Mouse (Mus musculus) T-helper 1 cell (primary cell): ENCODE measurements around the gene Adamts6.

Experiments used
- in situ Hi-C: fragments of 300-600 bp; cut with MboI, MseI; formaldehyde crosslinking; loops from one replicate; pipeline ENCODE4 v1.15.1; 2025; ENCODE audit warnings: high pct_unique_total_duplicates

The Adamts6 gene

GRCm38 (mm10) chr13:104515054-104515453 lies 227.4 kb downstream of the Adamts6 start:
- in situ Hi-C loops = loop anchor here (5.0 kb wide), 1 partner anchor 717 kb away; no protein-coding TSS in a partner anchor

- in situ Hi-C loops = loop anchor here (5.0 kb wide), 1 partner anchor 716 kb away; no protein-coding TSS in a partner anchor
Measured at GRCm38 (mm10) chr13:104516146-104516545, 228.5 kb downstream of the Adamts6 start.

DNA sequence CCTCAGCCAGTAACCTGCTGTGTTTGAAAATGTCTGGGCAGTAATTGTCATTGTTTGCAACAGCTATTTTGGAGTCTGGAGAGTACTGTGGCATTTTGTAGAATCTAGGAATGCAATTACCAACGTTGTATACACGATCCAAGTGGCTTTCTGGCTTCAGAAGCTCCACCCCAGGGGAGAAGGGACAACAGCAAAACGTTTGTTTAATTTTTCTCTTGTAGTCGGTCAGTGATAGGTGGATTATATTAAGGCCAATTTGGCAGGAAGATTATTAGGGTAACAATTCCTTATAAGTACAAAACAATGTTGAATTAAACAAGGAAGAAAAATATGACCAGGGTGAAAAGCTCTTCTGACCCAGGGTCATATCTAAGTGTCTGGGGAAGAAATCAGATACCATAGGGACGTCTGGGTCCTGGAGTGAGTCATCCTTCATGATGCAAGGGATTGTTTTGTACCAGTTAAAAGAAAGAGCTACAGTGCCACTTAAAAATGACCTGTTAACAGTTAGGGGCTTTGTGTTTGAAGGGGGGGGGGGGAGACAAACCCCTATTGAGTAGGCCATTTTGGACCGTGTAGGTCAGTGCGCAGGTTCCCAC lies 229.2 kb downstream of the Adamts6 start:
- in situ Hi-C loops = loop anchor here (5.0 kb wide), 1 partner anchor 715 kb away; no protein-coding TSS in a partner anchor

- in situ Hi-C loops = loop anchor here (5.0 kb wide), 1 partner anchor 715 kb away; no protein-coding TSS in a partner anchor
Measured at GRCm38 (mm10) chr13:104517638-104518311, 230.1 kb downstream of the Adamts6 start.

DNA sequence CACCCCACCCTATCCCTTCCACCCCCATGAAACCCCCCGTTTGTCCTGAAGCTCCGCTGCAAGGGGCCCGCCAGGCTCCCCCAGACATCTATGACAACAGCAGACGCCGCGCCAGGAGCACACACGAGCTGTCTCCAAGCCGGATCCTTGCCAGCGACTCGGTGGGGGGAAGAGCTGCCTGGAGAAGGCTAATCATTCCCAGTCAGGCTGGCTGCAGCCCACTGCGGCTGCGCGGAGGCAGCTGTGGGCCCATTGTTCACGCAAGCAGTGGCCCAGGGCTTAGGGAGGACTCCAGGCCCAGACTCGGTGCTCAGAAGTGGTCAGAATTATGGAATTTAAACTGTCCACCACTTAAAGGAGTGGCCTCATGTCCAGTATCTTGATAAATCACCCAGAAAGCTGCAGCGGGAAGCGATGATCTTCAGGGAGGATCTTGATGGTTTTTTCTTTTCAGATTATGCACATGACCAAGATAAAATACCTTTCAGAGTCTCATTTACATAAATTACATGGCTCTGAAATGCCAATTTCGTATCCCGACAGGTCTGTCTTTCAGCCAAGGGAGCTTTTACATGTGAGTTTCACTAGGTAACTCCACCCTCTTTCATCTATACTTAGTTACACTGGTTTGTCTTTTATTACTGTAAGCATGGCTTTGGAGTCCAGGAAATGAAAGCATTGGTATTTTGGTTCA lies 230.8 kb downstream of the Adamts6 start:
- in situ Hi-C loops = loop anchor here (5.0 kb wide), 1 partner anchor 714 kb away; no protein-coding TSS in a partner anchor

DNA sequence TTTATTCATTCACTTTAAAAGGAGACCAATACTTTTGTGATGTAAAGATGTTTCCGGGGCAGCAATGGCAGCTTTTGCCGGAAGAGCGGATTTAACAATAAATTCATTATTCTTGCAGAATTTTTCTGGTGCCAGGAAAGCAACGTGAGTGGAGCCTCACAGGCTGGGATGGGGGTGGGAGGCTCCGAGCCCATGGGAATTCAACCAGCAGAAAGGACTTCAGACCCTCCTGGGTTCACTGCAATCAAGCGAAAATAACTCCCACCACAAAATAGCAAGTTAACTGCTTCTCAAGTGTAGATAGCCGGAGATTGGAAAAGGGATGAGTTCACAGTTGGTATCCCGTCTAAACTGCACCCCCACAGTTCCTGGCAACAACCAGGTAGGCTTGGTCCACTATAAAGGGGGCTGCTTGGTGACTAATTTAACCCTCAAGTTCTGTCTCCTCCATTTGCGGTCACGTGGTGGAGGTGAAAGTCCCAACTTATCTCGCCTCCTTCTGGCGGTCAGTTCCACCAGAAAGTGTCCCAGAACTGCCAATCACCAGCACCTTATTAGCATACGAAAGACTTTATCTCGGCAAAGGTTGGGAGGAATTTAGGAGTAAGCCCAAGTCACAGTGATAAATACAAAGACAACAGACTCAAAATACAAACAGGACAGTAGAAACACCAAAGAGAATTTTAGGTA lies 231.5 kb downstream of the Adamts6 start:
- in situ Hi-C loops = loop anchor here (5.0 kb wide), 1 partner anchor 713 kb away; no protein-coding TSS in a partner anchor

DNA sequence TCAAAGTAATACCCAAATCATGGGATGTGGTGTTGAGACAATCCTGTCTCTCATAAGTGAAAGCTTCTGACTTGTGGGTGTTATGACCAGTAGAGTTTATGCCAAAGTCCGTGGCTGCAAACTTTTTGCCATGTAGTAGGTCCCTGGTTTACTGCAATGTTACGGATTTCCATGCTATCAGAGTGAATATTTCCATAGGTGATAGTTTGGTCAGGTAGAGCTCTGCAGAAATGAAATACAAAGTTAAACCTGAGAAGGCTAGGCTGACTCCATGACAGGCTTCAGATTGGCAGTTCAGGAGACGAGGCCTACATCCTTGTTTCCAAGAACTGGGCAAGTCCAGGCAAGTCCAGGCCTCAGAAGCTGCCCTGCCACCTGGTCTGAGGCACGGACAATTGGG lies 232.3 kb downstream of the Adamts6 start:
- in situ Hi-C loops = loop anchor here (5.0 kb wide), 1 partner anchor 712 kb away; no protein-coding TSS in a partner anchor

DNA sequence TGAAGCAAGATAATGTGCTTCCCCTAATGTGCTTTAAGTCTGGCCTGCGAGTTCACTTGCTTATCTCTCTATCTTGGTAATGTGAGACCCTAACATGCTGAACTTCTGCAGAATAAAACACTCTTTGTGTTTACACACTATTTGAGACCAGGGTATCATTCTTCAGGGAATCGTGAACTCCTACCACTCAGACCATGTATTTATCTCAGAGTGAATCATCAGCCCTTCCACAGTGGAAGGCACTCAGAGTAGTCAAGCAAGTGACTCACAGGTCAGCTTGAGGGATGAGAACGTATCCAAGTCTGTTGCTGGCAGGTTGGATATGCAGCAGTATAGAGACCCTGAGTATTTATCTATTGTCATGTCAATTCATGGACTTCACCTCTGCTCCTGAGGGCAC lies 232.8 kb downstream of the Adamts6 start:
- in situ Hi-C loops = no loop called here

DNA sequence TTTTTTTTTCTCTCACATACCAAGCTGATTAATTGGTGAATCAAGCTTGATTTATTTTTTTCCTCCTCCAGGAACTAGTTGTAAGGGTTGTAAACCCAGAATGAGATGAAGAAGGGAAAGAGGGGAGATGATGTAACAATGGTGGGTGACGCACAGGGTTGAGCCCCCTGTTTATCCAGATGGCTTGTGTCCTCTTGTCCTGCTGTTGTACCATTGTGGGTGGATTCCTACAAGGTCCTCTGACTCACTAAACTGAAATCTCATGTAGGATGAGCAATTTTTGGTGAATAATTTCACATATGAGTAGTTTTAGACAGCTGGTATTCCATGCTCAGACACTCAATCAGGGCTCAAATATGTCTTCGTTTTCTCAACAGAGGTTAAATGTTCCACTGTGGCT lies 233.9 kb downstream of the Adamts6 start:
- in situ Hi-C loops = no loop called here

DNA sequence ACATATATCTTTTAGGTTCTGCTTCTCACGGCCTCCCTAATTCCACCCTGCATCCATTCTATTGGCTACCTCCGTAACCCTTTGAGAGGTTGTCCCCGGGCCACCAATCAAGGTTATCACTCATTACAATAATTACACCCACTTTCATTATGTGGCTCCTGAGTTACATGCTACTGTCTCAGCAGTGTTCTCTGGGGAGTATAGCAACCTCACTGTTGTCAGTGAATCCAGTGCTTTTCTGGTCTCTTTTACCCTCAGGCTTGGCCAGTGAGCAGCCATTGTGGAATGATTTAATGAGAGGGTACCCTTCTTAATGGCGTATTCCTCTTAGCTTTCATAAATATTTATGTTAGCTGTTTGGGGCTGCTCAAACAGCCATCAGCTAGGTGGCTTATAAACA lies 238.0 kb downstream of the Adamts6 start:
- in situ Hi-C loops = no loop called here

DNA sequence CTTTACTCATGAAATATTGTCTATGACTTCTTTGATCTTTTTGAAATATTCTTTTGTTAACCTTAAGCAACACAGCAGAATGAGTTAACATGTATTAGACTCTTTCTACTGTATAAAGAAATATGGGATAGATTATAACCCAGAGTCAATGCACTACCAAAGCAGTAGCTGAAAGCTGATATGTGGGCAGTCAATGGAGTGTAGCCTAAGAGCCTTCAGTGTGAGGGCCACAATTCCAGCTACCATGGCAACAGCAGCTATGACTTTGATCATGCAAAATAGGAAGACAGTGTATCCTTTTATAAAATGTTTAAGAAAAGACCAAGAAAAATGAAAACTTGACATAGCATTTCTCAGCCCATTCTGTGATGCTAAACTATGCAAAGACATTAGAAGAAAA lies 241.6 kb downstream of the Adamts6 start:
- in situ Hi-C loops = no loop called here

DNA sequence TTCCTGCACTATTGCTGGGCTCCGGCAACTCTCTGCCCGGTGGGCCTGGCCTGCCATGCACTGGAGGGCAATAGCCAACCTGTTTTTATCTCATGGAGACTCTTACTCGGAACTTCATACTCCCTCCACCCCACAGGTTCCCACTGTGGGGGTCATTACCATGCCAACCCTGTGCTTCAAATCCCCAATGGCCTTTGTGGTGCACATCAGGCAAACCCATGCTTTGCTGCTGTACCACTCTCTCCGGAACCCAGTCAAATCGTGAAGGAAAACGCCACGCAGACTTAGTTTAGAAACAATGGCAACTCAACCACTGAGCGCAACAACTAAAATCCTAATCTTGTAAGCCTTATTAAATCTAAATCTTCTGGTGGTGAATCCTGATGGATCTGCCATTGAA lies 244.2 kb downstream of the Adamts6 start:
- in situ Hi-C loops = no loop called here

DNA sequence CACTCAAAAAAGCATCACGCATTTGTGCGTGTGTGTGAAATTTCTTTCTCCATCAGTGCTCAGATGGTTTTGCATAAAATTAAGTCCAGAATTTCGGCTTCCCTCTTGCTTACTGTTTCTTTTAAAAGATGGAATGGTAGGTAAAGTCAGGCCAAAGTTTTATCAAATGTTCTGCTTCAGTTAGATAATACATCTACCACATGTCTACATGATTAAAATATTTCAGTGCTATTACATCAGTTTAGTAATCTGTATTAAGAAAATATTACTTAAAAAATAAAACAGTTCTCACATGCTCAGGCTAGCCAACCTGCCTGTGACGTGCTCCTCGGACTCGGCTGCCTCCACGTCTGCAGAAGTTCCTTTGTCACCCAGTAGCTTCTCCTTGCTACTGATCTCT lies 245.1 kb downstream of the Adamts6 start:
- in situ Hi-C loops = no loop called here

DNA sequence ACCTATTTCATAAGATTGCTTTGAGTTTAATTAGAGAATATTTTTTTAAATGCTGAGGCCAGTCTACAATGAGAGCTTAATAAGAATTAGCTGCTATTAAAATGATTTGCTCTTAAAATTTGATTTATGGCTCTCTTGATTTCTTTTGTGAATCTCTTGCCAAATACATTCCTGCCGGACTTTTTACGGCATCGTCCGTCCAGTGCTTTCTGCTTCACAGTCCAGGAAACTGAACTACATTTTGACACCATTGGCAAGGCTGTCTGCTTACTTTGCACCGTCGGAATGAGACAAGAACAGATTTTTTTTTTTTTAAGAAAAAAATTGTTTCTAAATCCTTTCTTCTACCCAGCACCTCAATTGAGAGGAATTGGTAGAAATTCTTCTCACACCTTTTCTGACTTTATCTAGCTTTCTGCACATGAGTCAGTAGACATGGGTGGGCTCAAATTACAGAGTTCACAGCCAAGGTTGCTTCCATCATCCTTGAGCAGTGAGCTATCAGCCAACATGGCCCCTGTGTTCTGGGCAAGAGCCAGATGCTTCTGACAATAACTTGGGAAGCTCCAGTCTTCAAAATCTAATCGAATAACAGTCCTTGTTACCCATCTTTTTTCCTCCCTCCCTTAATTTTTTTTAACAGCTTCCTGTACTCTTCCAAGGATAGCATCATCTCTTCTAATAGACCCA lies 246.3 kb downstream of the Adamts6 start:
- in situ Hi-C loops = no loop called here

- in situ Hi-C loops = no loop called here
Measured at GRCm38 (mm10) chr13:104540861-104541398, 253.3 kb downstream of the Adamts6 start.

DNA sequence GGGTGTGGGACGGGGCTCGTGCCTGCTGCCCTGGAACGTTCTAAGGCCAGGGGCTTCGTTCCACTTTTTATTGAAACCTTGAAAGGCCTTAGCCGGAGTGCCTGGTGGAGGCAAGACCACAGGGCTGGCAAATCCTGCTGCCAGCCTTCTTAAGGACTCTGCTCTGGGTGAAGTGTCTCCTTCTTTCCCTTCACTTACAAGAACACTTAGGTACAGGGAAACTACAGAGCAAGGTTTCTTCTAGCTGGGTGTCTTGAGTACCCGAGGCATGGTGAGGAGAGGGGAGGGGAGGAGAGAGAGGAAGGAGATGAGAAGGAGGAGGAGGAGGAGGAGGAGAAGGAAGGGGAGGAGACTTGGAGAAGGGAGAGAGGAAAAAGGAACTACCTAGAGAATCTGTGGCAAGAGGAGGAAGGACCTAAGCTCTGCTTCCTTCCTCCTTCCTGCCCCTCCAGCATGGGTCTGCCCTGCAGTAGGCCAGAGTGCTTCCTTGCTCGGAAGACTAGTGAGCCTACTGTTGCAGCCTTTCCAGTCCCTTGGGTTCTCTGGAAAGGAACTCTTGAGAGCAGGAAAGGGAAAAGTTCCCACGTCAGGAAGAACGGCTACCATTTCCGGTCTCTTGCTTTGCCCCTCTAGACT lies 254.6 kb downstream of the Adamts6 start:
- in situ Hi-C loops = no loop called here

DNA sequence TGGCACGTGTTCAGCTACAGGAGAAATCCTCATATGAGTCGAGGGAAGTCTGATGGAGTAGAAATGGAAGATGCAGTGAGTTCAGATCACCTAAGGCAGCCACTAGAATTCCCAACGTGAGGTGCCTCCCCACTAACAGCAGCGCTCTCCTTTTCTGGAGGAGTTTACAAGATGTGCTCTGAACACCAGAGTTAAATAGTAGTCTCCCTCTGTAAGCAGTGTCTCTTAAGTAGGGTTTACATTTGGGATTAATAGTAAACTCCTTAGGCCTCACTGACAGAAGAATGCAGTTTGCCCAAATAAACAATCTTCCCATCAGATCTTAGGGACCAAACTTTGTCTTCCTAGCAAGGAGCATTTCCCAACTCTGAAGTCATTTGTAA lies 255.1 kb downstream of the Adamts6 start:
- in situ Hi-C loops = no loop called here
